Comparison of ENCODE assay signal across 22 mouse cellular contexts in genomic region chr9:45566843-45567578, GRCm38 (mm10).
"Had no signal": no experiment of that assay in that cellular context is flagged by ENCODE, and none has a peak within 500 bp of the region (broad histone marks: within the 10 kb centered on the region; RNA-seq: fewer than 3 reads in every experiment).

No protein-coding gene starts in this region.

- DNase-seq: liver, postnatal 0 days; lung, adult 2 months; lung, postnatal 14 days; lung, postnatal 4 days; midbrain, embryonic 14.5 days; retina, postnatal 1 day; right cerebral cortex, adult 18-20 months; right cerebral cortex, postnatal 25 days; right cerebral cortex, postnatal 4 days; spleen, adult 18-20 months; thymus, adult 18-20 months; thymus, postnatal 14 days; thymus, postnatal 36 days had no signal

- ATAC-seq: liver, postnatal 0 days; lung, postnatal 0 days had no signal

- H3K27ac ChIP-seq: liver, embryonic 15.5 days; lung, embryonic 15.5 days; midbrain, embryonic 10.5 days; midbrain, embryonic 12.5 days; neural tube, embryonic 13.5 days; neural tube, embryonic 15.5 days had no signal

- H3K4me3 ChIP-seq: liver, embryonic 15.5 days; lung, embryonic 15.5 days; megakaryocyte, embryonic 14.5 days; midbrain, embryonic 10.5 days; midbrain, embryonic 12.5 days; myocyte; neural tube, embryonic 13.5 days; neural tube, embryonic 15.5 days had no signal
